Mouse (Mus musculus) G1E (cell line): Measurements from ENCODE around the gene 4921539E11Rik.

ENCODE experiments used
- CTCF ChIP-seq: IDR thresholded peaks from 2 replicates; pipeline ENCODE4 v1.5.1; 2012; ENCODE audit warnings: low read depth, low read length, inconsistent platforms, mixed read lengths
- GATA1 ChIP-seq: IDR thresholded peaks from 2 replicates; pipeline ENCODE4 v1.6.1; 2012; ENCODE audit warnings: borderline replicate concordance, low read length, inconsistent platforms, mixed read lengths
- GATA2 ChIP-seq: IDR thresholded peaks from 2 replicates; pipeline ENCODE4 v1.6.1; 2012; ENCODE audit warnings: low read depth, low read length, inconsistent platforms, borderline replicate concordance
- POLR2AphosphoS5 ChIP-seq: IDR thresholded peaks from 2 replicates; pipeline ENCODE4 v1.6.1; 2012; ENCODE audit warnings: low read depth, low read length, inconsistent platforms; ENCODE audit not compliant: insufficient replicate concordance
- TAL1 ChIP-seq: conservative IDR thresholded peaks from 2 replicates; pipeline ENCODE4 v1.6.1; 2012; ENCODE audit warnings: low read depth, low read length, inconsistent platforms, mixed read lengths

DNA sequence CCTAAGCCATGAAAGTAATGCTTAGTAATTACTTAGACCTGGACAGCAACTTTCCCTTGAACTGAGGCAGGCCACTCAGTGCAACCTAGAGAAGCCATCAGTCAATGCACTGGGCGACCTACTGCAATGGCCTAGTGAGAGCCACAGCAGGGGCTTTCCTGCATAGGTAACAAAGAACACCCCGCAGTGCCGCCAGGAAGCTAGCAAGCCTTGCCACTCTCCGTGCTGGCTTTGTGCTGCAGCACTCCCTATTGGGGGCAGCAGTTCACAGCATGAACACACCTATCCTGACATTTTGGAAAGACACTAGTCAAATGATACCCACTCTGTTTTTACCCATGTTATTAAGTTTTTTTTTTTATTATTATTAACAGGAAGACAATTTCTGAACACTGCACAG lies 91.6 kb downstream of the 4921539E11Rik start:
- TF ChIP-seq GATA1 = no peak
- TF ChIP-seq CTCF = no peak
- no peak for TF ChIP-seq GATA2
- no peak for TF ChIP-seq TAL1
- TF ChIP-seq POLR2AphosphoS5 = no peak
